Mouse (Mus musculus): ENCODE measurements at regions not wholly inside any gene's neighbourhood (a gene's known extent, or its start where the extent isn't known, plus 50 kb on each side); places are given as distances from the start of the nearest gene placed in this dataset.

DNA sequence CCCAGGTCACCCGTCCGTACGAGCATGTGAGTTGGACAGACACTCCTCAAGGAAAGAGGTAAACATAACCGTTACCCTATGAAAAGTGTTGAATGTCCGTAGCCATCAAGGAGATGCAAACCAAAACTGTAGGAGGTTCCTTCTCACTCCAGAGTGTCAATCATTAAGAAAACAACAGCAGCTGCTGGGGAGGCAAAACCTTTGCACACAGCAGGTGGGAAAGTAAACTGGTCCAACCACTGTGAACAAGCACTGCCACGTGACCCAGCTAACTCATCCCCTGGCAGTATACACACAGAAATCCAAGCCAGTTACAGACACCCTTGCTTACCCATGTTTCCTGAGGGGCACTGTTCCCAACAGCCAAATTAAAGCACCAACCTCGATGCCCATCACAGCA is 54.7 kb upstream of the Irx5 start:
- in situ Hi-C loops (cut with MboI, MseI): no loop called here

DNA sequence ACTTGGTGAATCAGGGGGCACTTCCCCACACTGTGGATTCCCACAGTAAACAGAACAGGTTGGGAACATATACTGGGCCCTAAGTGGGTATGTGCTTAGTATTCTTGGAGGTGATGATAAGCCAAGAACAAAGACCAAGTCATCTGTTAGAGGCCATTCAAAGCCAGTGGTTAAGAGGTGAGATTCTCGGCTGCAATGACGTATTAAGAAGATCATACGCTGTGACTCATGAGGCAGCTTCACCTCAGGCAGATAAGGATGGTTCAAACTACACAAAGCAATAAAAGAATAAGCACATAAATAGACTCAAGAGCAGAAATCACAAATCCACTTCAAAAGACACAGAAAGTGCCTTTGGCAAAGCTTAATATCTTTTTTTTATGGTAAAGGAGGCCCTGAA is 56.4 kb upstream of the Irx5 start:
- in situ Hi-C loops (cut with MboI, MseI): no loop called here

DNA sequence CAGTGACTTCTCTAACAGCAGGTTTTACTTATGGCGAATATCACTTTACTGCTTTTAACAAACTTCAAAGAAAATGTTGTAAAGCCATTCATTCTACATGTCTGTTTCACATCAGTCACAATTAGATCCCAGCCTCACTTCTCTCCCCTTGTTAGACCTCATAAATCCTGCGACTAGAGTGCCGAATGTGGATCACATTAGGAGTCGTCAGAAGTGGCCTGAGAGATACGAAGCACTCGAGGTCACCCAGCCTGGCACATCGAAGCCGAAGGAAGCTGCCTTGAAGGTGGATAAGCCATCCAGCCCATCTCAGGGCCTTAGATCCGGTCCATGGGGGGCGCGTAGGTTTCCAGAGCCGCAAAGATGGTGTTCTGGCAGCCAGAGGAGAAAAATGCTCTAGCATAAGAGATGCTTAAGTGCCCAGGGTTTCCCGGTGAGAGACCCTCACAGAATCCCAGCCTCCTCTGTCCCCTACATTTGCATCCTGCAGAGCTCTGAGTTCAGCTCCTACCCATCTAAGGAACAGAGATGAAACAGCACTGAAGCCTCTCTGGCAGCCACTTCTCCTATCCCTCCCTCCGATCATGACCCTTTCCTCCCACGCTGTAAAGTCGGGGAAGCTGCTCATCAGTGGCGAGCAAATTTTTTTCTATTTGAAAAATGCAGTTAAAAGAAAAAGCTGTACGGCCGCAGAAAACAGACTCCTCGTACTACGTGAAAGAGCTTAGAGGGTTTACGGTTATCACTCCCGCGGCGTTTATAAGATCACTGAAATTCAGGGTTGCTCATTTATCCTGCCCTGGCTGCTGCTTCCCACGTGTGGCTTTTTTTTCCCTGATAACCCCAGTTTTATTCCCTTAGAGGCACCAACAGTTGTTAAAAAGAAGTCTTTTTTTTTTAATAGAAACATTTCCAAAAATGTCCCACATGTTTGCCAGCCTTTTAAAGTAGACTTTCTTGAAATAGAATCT is 70.3 kb upstream of the Irx5 start:
- in situ Hi-C loops (cut with MboI, MseI): no loop called here

DNA sequence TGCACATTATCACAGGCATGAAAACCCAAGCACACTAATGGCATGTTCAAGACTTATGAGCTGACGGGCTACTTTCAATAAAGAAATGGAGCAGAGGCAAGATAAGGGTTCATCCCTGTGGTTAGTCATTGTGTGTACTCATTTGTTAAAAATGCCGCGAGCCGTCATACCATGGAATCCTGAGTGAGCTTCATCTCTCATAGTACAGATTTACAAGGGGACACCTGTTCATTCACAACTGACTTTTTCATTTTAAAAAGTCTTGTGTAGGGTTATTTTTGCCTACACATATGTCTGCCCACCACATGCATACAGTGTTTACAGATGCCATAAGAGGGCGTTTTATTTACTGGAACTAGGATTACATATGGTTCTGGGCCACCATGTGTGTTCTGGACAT is 81.7 kb upstream of the Irx5 start:
- in situ Hi-C loops (cut with MboI, MseI): no loop called here

DNA sequence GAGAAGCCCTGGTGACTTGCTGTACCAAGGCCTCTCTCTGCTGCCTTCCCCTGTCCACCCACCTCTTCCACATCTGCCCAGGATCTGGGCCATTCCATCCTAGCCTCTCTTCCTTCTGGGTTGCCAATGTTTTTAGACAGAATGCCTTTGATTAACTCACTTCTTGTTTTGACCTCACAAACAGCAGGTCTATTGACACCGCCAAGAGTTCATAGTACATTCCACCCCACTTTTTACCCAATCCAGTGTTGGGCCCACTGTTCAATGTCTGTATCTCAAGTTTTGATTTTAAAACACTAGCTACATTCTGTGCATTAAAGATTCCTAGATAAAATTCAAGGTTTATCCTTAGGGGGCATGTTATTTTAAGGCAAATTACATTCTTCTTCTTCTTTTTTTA is 84.7 kb upstream of the Irx5 start:
- in situ Hi-C loops (cut with MboI, MseI): no loop called here

DNA sequence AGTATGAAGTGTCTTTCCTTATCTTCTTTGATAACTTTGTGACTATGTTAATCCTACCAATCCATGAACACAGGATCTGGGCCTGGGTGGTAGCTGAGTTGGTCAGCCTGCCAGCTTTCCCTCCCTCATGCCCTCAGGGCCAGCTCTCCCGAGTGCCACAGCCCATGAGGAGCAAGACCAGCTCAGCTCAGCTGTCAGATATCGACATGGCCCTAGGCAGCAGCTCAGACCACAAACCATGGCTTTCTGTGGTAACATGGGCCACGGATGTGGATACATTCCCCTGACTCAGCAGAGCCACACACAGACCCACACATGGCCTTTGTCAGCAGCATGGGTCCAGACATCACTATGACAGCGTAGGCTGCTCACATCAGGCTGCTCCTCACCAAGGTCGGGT is 85.4 kb upstream of the Irx5 start:
- in situ Hi-C loops (cut with MboI, MseI): no loop called here

DNA sequence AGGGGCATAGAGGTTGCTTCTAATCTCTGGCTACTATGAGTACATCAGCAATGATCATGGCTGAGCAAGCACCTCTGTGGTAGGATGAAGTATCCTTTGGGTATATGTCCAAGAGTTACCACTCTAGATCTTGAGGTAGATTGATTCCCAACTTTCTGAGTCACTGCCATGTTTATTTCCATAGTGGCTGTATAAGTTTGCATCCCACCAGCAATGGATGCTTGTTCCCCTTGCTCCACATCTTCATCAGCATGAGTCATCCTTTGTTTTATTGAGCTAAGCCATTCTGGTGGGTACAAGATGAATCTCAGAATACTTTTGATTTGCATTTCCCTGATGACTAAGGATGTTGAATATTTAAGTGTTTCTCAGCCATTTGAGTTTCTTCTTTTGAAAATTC is 86.8 kb upstream of the Irx5 start:
- in situ Hi-C loops (cut with MboI, MseI): no loop called here

DNA sequence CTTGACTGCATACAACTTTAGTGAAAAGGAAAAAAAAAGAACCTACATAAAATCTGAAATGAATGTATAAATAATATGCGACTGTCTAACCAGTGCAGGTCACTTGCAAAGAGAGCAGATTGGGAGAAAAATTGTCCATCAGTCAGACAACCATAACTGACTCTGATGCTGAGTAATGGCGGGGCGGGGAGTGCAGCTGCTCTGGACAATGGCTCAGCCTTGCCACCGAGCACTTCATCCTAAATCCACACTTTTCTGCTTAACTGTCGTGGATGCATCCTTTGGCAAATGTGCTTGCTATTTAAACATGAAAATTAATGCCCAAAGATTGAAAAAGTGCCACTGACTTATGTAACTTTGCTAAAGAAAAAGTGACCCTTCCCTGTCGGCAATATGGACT is 90.0 kb upstream of the Irx5 start:
- in situ Hi-C loops (cut with MboI, MseI): no loop called here

DNA sequence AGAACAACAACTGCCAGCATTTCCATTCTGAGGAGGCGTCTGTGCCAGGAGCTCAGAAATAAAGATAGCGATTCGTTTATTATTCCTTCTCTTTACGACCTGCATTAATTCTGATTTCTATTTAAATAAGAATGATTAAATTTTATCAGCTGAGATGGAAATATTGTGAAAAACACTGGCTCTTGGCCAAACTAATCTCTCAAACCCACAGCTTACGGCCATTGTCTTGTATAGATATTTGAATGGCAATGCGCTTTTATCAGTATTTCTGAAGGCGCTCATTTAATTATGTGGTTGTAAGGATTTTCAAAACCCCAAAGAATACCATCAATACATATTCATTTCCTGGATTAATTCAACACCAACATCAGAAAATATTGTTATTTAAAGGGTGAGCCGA is 97.4 kb upstream of the Irx5 start:
- in situ Hi-C loops (cut with MboI, MseI): no loop called here

DNA sequence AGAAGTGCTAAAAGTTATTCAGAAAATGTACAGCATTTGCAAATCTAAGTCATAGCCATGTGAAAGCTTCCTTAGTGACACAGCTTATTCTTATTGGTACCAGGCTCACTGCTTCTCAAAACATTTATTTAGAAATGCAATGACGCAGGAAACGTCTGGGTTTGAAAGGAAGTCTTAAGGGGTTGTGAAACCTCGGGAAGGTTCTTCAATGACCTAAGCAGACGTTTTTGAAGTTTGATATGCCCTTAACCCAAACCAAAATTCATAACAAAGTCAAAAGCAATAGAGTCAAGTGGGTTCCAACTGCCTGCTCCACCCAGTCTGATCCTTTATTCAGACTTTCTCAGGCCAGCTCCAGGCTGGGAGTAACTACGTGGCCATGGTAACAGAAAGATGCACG is 99.2 kb upstream of the Irx5 start:
- in situ Hi-C loops (cut with MboI, MseI): no loop called here

DNA sequence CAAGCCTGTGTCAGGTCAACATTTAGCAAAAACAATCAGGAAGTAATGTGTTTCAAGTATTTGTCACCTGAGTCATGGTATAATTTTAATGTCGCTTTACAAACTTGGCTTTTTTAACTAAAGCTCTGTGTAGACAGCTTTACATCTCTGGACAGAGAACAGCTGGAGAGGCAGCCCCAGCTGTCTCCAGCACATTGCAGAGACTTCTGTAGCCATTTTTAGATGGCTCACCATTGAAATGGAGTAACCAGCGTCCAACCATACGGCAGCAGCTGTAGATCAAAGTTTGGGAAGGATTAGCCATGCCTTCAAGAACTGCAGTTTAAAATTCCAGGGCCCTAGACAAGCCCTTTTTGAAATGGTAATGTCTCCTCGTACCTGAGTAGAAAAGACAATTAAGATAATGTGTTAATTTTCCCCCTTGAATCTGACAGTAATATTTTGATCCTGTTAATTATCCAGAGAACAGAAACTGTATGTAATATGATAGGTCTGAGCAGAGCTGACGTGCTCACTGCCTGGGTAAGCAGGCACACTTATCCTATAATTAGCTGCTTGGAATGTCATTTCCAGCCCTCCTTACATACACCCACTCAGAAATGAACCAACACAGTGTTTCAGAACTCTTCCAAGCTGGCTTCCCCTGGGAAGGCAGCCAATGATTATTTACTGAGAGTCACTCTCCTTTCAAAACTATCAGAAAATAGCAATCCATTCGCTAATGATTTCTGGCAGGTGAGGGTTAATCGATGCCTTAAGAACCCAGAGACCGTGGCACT is 104.6 kb upstream of the Irx5 start:
- in situ Hi-C loops (cut with MboI, MseI): no loop called here

DNA sequence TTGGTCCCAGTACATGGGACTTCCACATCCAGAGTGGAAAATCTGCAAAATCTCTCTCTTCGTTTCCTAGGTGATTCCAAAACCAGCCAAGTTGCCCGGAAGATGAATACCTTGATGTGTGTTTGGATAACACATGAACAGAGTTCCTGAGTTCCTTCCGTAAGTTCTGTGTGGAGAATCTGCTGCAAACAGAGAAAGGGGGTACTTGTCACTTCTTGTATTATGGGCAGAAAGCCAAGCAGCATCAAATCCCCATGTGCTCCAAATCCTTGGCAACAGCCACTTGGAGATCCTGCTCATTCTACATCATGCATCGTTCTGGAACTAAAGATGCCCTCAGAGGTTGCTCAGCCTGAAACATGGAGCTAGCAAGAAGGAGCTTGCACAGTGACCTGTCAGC is 111.1 kb upstream of the Irx5 start:
- in situ Hi-C loops (cut with MboI, MseI): no loop called here

DNA sequence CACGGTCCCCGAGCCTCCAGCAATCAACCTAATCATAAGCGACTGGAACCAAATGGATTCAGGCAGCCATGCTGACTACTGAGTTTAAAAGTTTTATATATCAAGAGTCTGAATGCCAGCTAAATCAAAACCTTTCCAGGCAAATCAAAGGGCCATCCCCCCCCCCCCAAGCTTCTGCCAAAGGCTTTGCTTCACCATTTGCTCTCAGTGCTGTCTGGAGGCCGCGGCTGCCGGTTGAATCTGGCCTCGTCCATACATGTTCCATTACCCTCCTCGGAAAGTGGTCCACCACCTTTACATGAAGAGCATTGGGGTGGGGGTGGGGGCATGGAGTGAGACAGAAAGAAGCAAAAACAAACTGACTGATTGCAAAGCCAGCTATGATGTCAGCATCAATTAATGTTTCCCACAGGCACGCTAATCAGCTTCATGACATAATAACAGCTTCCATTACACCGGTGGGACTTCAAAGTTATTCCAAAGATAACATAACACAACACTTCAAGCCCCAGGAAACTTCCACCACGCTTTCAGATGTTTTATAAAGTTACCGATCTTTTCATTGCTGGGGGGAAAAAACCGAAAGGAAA is 116.6 kb upstream of the Irx5 start:
- in situ Hi-C loops (cut with MboI, MseI): no loop called here

DNA sequence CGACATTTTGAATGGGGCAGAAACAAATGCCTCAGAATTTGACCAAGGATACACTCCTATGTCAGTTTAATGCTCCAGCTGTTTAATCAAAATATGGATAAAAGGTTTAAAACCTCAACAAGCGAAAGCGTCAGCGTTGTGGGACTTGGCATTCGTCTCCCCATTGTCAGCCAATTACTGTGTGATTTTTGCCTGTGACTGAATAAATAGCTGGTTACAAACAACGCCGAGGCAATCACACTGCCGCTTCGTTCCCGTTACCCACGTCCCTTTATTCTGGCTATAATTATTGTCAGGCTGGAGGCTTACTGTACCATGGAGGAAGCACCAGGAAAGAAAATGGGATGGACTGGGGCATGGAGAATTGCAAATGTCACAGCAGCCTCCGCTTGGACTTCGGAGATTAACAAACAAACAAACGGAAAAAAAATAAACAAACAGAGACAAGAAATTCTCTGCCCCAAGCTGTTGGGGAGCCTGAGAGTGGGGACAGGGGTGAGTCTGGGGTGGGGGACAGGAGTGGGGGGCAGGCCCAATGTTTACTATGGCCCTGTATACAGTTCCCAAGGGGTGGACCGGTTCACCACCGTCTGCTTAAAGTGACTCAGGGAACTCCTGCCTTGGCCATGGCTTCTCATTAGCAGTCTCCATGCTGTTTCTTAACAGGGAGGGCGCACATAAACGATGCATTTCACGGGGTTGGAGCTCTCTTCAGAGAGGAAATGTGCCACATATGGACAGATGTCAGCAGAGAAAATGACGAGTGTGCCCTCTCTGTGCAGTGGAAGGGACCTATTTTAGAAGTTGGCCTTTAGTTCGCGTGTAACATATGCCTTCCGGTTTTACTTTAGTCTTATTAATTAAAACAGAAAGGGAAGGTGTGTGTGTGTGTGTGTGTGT is 125.8 kb upstream of the Irx5 start:
- in situ Hi-C loops (cut with MboI, MseI): no loop called here

DNA sequence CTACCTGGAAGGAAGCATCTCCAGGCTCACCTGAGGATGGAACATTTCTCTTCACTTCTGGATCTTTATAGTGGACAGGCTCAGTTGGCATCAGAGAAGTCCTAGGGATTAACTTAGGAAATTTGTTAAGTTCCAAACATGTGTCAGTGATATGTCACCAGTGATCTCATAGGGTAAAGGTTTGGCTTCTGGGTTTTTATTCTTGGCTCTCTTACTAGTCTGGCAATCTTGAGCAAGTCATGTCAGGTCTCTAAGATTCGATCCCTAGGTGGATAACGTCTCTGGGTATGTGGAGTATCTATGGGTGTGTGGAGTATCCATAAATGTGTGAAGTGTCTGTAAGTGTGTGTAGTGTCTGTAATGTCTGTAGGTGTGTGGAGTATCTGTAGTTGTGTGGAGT is 127.9 kb upstream of the Irx5 start:
- in situ Hi-C loops (cut with MboI, MseI): no loop called here

DNA sequence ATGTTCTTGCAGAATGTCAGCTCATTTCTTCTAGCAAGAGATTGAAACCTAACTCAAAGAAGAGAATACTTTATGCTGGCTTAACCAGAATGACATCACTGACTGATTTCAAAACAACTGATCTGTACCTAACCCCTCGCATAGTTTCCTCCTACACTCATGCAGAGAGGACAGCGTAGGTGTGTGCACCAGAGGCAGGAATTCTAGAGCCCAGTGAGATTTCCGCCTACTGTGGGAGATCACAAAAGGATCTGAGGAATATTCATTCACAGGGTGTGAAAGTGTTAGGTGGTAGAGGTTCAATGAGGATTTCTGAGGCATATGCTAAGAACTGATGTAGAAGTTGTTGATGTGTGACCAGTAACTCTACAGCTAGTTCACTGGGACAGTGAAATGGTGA is 132.5 kb upstream of the Irx5 start:
- in situ Hi-C loops (cut with MboI, MseI): no loop called here

DNA sequence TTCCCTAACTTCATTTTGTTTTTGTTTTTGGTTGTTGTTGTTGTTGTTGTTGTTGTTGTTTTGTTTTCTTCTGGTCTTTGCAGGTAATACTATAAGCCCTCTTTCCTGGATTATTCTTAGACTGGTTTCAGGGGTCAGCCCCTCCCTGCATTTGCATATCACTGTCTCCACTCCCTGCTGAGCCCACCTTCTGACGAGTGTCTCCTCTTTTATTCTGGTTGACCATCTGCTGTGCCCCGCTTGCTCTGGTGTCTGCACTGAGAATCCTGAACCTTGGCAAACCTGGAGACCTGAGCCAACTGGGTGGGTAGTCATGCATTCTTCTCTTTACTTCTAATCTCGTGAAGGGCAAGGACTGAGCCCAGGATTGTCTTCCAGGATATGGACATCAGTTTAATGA is 134.4 kb upstream of the Irx5 start:
- in situ Hi-C loops (cut with MboI, MseI): no loop called here

DNA sequence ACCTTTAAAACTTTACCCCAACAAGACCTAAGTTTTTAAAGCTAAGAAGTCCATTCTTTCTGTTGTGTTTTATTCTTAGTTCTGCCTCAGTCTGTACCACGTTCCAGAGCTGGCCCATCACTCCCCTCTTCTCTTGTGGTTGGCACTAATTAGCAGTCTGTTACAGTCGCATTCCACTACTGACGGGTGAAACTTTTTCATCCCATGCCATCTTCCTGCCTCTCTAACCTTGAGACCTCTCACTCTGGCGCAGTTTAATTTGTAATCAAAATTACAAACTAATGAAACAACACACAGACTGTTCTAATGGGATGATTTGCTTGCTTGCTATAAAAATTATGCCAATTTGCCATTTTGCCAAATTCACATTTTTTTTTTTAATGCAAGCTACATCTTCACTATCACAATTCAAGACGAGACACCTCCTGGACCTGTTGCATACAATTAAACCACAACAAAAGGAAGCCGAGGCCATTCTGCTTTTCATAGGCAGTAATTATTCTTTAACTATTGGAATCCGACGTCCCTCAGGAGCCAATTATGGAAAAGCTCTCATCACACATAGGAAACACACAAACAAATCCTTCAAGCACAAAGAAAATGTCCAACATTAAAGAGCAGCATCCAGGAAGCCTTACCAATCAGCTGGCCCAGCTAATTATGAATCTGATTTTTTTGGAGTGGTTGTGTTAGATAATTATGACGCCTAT is 138.1 kb upstream of the Irx5 start:
- in situ Hi-C loops (cut with MboI, MseI): no loop called here

DNA sequence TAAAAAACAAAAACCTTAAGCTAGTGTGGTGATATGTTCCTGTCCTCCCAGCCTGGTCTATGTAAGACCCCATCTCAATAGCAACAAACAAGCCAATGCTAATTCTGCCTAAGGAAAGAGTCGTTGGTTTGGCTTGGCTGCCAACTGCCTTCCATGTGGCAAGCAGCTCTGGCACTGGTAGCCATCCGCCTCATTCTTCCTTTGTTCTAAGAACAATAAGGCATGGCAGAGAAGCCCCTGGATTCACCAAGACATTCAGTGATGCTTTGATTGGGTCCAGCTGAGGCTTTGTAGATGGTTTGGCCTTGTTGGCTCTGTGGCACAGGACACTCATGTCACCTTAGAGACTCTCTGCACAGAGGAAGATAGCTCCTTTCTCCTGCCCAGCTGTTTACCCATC is 139.9 kb upstream of the Irx5 start:
- in situ Hi-C loops (cut with MboI, MseI): no loop called here

DNA sequence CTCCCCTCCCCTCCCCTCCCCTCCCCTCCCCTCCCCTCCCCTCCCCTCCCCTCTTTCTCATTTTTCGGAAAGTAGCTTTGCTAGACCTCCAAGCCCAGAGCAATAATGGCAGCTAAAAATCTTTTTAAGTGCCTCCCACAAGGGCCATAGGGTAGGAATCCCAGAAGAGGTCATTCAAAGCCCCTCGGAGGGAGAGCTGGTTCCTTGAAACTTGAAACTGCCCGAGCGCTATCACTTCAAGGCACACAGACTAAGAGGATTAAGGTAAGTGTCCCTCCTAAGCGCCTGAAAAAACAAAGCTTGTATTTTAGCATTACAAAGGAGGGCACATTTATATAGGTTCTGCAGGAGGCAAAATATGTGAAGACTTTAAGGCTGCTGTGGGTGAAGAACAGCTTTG is 141.2 kb upstream of the Irx5 start:
- in situ Hi-C loops (cut with MboI, MseI): no loop called here
